Mouse (Mus musculus) thymus, adult 2 months (tissue): ENCODE measurements at regions not wholly inside any gene's neighbourhood (a gene's known extent, or its start where the extent isn't known, plus 50 kb on each side); places are given as distances from the start of the nearest gene placed in this dataset.

Source experiments
- CTCF ChIP-seq: fragments of 200-500 bp; IDR thresholded peaks from 2 replicates; pipeline ENCODE4 v1.5.1; 2012; ENCODE audit warnings: mild to moderate bottlenecking, control low read depth, low read length, moderate library complexity, borderline replicate concordance; ENCODE audit not compliant: control insufficient read depth, poor library complexity, insufficient read depth; ENCODE audit errors: extremely low read depth
- POLR2A ChIP-seq: fragments of 200-500 bp; IDR thresholded peaks from 2 replicates; pipeline ENCODE4 v1.6.1; 2012; ENCODE audit warnings: mild to moderate bottlenecking, low read length, control low read depth, moderate library complexity; ENCODE audit not compliant: control insufficient read depth, poor library complexity, insufficient read depth; ENCODE audit errors: extremely low read depth

DNA sequence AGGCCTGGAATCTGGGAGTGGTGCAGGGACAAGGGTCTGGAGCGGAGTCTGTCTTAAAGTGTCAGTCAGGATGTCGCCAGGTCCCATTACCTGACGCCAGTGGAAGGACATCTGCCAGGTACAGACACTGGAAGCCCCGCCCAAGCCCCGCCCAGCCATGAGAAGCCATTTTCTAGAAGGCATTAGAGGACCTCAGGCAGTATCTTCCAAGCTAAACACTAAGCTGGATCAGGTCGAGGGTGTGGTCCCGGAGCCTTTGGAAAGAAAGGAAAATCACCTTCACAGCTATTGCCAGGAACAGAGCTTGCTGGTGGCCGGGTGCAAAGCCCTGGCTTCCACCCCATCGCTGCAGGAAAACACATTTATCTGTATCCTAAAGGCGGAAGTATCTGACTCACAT is 52.9 kb upstream of the Sall4 start:
- no peak for TF ChIP-seq CTCF
- TF ChIP-seq POLR2A: no peak
